Mouse (Mus musculus) lung, postnatal 0 days (tissue): Measurements from ENCODE around the gene Gmps. TPM values are rescaled to one million over a fixed set of nuclear protein-coding genes. Genes with fewer than 3 reads are reported as not detected.
A peak's percentile ranks its signal among the peaks of the same experiment; 100 is the strongest.

Source experiments
- ATAC-seq: fragments of 200-750 bp; cut with Nextera tagmentation; 2 replicates; pipeline ENCODE4 v1.8.0; 2017; ENCODE audit warnings: moderate library complexity
- DNase-seq: peaks from one replicate; pipeline ENCODE4 v3.0.0-alpha.2; 2016; ENCODE audit warnings: low spot score
- H3K27ac ChIP-seq: fragments of 300-500 bp; sonication (generic); 2 replicates; pipeline ENCODE4 v1.5.1; 2014; ENCODE audit warnings: antibody characterized with exemption, mild to moderate bottlenecking, low read length, mixed read lengths
- H3K27me3 ChIP-seq: fragments of 300-500 bp; sonication (generic); replicated peaks from 2 replicates; pipeline ENCODE4 v1.6.1; 2014; ENCODE audit warnings: low read length, mixed read lengths; ENCODE audit not compliant: insufficient read depth
- H3K36me3 ChIP-seq: fragments of 300-500 bp; sonication (generic); 2 replicates; pipeline ENCODE4 v1.6.1; 2014; ENCODE audit warnings: low read length, mixed read lengths; ENCODE audit not compliant: insufficient read depth
- H3K4me1 ChIP-seq: fragments of 300-500 bp; sonication (generic); 2 replicates; pipeline ENCODE4 v1.6.1; 2014; ENCODE audit warnings: antibody characterized with exemption, low read depth, low read length, mixed read lengths; ENCODE audit not compliant: insufficient read depth
- H3K4me2 ChIP-seq: fragments of 300-500 bp; sonication (generic); replicated peaks from 2 replicates; pipeline ENCODE4 v1.6.1; 2014; ENCODE audit warnings: low read depth, mild to moderate bottlenecking, low read length, moderate library complexity, mixed read lengths
- H3K4me3 ChIP-seq: fragments of 300-500 bp; sonication (generic); 2 replicates; pipeline ENCODE4 v1.5.1; 2014; ENCODE audit warnings: low read depth, low read length
- H3K9ac ChIP-seq: fragments of 300-500 bp; sonication (generic); replicated peaks from 2 replicates; pipeline ENCODE4 v1.6.1; 2014; ENCODE audit warnings: low read depth, mild to moderate bottlenecking
- H3K9me3 ChIP-seq: fragments of 300-500 bp; sonication (generic); 2 replicates; pipeline ENCODE4 v1.6.1; 2016; ENCODE audit warnings: low read length, mixed read lengths
- CTCF ChIP-seq: IDR thresholded peaks from 2 replicates; pipeline ENCODE4 v1.5.1; 2016; ENCODE audit warnings: antibody characterized with exemption, mild to moderate bottlenecking
- EP300 ChIP-seq: IDR thresholded peaks from 2 replicates; pipeline ENCODE4 v1.6.1; 2016; ENCODE audit warnings: antibody characterized with exemption, mild to moderate bottlenecking, control low read depth
- WGBS: fragments of 180-500 bp; shearing (Covaris S2); extraction: QIAGEN DNeasy Blood & Tissue Kit; methylation state at CpG from one replicate; pipeline ENCODE4 v1.1.7; 2014; 5-methylcytosine and 5-hydroxymethylcytosine counted together
- polyA plus RNA-seq: library from polyadenylated mRNA; unstranded; fragments of >200 nt; fragmentation: Nextera tagmentation; extraction: Ambion mirVana; gene quantifications from 2 replicates; pipeline ENCODE4 v1.2.1, GENCODE M21; 2015

Gmps gene
- polyA plus RNA-seq, 1 experiment from 2014 or later = 14.2 TPM

DNA sequence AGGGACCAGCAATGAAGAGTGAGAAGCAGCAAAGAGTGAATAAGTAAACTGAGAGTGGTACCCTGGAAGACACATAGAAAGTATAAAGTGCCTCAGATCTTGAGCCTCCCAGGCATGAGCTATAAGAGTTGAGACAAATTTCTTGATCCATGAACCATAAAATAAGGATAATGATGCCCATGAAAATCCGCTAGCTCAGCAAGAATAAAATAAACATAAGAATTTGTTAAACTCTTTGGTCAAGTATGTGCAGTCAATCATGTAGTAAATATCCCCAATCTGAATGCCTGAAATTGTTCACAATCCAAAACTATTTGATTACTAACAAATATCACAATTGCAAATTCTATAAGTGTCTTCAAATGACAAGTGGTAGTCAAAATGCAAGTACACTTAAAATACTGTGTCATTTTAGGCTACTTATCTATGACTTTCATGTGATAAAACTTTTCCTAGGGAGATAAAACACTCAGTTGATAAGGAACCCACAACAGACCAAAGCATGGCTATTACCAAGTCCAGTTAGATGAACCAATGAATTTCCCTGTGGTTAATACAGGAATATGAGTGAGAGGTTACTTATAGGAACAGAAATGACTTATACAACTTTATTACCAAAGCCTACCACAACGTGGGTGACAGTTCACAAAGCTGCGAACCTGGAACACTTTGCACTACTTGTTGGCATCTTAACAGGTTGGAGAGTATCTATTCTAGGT, 13.0 kb downstream of the Gmps start:
- no peak for ATAC-seq
- WGBS = 93% methylated on average over 3 of the region's 3 CpGs
- peaks cover 25% of the 10 kb centered on the region; the same call in 1 of the 2 replicates for H3K36me3 ChIP-seq

DNA sequence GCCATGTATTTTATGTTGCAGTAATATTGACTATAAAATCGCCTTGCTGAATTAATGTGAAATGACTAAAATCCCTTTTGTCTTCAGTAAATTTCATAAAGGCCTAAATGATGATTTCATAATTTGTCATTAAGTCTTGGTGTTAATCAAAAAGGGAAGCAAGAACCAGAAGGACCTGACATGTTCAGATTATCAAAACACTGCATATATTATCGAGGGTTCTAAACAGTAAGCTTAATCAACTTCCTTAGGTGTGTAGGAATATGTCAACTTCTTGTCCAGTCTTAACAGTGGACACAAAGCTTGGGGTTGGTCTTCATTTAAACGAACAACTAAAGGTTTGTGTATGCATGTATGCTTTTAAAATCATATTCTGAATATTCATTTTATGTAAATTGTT, 45.5 kb downstream of the Gmps start:
- H3K9ac ChIP-seq = no peak overlapping the region
- no peak overlapping the region for H3K27ac ChIP-seq
- H3K4me1 ChIP-seq = no peaks in the 10 kb centered on the region
- H3K4me3 ChIP-seq = no peak overlapping the region
- H3K36me3 ChIP-seq = no peaks in the 10 kb centered on the region
- TF ChIP-seq CTCF (no peak), EP300 (no peak)
- no peak overlapping the region for H3K4me2 ChIP-seq
- no peak for ATAC-seq
- DNase-seq = no peak
- WGBS = 95% methylated on average over 3 of the region's 3 CpGs
- no peaks in the 10 kb centered on the region for H3K9me3 ChIP-seq
- H3K27me3 ChIP-seq = no peaks in the 10 kb centered on the region

More for the DNA sequence above, 13.0 kb downstream of the Gmps start:
- no peak for DNase-seq
- Histone ChIP-seq H3K4me2 (no peak overlapping the region), H3K4me3 (no peak overlapping the region), H3K9ac (no peak overlapping the region), H3K27me3 (no peaks in the 10 kb centered on the region), H3K9me3 (no peaks in the 10 kb centered on the region), H3K27ac (no peak overlapping the region), H3K4me1 (no peaks in the 10 kb centered on the region)
- TF ChIP-seq EP300 (no peak), CTCF (no peak)

DNA sequence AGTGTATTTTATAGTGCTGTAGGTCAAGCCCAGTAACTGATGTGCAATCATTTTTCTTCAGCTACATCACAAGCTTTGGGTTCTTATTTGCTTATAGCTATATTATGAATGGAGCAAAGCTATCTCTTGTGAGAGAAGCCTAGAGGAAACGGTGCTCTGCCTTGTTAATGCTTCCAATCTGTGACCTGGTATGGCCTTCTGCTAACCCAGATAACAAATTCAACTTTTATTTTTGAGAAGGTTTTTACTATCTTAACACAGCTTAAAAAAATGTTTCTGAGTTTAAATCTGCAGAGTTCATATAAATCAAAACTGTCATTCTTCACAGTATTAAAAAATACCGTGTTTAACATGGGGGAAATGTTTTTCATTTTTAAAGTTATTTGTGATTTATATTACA, 46.0 kb downstream of the Gmps start:
- Histone ChIP-seq H3K27ac (no peak overlapping the region), H3K9me3 (no peaks in the 10 kb centered on the region), H3K4me3 (no peak overlapping the region), H3K4me2 (no peak overlapping the region), H3K4me1 (no peaks in the 10 kb centered on the region), H3K27me3 (no peaks in the 10 kb centered on the region), H3K36me3 (no peaks in the 10 kb centered on the region), H3K9ac (no peak overlapping the region)
- 76% methylated on average over 2 of the region's 2 CpGs for WGBS
- no peak for ATAC-seq
- DNase-seq = no peak
- TF ChIP-seq CTCF (no peak), EP300 (no peak)

GRCm38 (mm10) chr3:64029846-64030245, 53.9 kb downstream of the Gmps start:
- over 99% methylated on average over 4 of the region's 4 CpGs for WGBS
- no peaks in the 10 kb centered on the region for H3K36me3 ChIP-seq

GRCm38 (mm10) chr3:64038136-64038841, 62.4 kb downstream of the Gmps start:
- no peaks in the 10 kb centered on the region for H3K9me3 ChIP-seq
- no peak overlapping the region for H3K27ac ChIP-seq
- H3K4me2 ChIP-seq = no peak overlapping the region
- peak; percentile 28 for DNase-seq
- 46% methylated on average over 7 of the region's 7 CpGs for WGBS
- H3K9ac ChIP-seq = no peak overlapping the region
- no peaks in the 10 kb centered on the region for H3K4me1 ChIP-seq
- peak; percentile 50 for ATAC-seq
- no peaks in the 10 kb centered on the region for H3K27me3 ChIP-seq
- H3K36me3 ChIP-seq = no peaks in the 10 kb centered on the region
- TF ChIP-seq EP300 (no peak), CTCF (no peak)
- no peak overlapping the region for H3K4me3 ChIP-seq

More at GRCm38 (mm10) chr3:64029846-64030245, 53.9 kb downstream of the Gmps start:
- Histone ChIP-seq H3K9ac (no peak overlapping the region), H3K27me3 (no peaks in the 10 kb centered on the region), H3K4me3 (no peak overlapping the region), H3K27ac (no peak overlapping the region), H3K4me2 (no peak overlapping the region), H3K9me3 (no peaks in the 10 kb centered on the region), H3K4me1 (no peaks in the 10 kb centered on the region)
- no peak for DNase-seq
- TF ChIP-seq CTCF = no peak
- no peak for ATAC-seq

DNA sequence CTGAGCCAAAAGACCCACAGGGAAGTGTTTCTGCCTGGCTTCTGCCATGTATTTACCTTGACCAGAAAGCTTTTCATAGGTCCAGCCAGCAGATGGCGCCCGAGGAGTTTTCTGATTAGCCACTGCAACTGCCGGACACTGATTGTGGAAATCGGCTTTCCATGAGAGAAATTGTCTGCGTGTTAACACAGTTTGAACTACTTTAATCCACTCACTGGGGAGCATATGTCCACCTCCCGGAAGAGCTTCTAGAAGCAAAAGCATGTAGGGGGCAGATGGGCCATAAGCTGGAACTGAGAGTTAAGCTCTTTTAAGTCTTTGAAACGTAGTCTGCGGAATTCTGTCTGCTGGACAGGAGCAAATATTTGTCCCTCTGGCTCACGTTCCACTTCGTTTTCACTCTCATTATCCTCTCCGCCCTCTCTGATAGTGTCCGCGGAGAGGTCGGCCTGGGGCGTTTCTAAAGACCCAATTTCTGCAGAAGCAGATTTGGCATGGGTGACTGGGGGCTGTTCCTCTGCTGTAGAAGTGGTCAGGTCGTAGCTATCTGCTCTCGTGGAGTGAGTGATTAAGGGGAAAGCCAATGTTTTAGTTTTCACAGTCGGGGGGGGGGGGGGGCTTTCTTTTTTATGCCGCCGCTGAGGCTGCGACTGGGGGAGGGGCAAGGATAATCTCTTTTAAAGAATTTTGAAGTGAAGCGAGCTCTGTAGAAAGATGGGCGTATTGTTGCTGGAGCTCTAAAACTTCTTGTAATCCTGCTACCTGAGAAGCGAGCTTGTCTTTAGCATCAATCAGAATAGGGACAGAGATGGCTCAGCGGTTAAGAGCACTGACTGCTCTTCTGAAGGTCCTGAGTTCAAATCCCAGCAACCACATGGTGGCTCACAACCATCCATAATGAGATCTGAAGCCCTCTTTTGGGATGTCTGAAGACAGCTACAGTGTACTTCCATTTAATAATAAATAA, 64.2 kb downstream of the Gmps start:
- Histone ChIP-seq H3K4me1 (no peaks in the 10 kb centered on the region), H3K4me2 (peak overlapping the region; percentile 67), H3K9ac (no peak overlapping the region; the same call in 1 of the 2 replicates), H3K27me3 (no peaks in the 10 kb centered on the region), H3K9me3 (no peaks in the 10 kb centered on the region), H3K4me3 (peak overlapping the region; percentile 42), H3K36me3 (no peaks in the 10 kb centered on the region), H3K27ac (no peak overlapping the region)
- TF ChIP-seq EP300 (no peak), CTCF (peak; percentile 84)
- 10% methylated on average over 25 of the region's 25 CpGs for WGBS
- peak; percentile 87 for DNase-seq
- peak; percentile 76 for ATAC-seq

Other genes starting within 250 kb of the Gmps start
- gene Plch1, start 76.6 kb upstream of the Gmps start, polyA plus RNA-seq = 1.00 and 1.5 TPM in 2 replicates
- 6.4 and 6.6 TPM in 2 replicates for gene E130311K13Rik, start 46.6 kb upstream of the Gmps start, polyA plus RNA-seq
- gene Slc33a1, start 11.3 kb upstream of the Gmps start, polyA plus RNA-seq = 16.2 and 16.5 TPM in 2 replicates
- 0.04 TPM in 1 of 2 replicates, not detected in the other for gene Vmn2r1, start 105.4 kb downstream of the Gmps start, polyA plus RNA-seq
- not detected in 2 replicates for gene Vmn2r2, start 165.8 kb downstream of the Gmps start, polyA plus RNA-seq